Comparison of ENCODE assay signal across 14 mouse cellular contexts in the genomic region with DNA sequence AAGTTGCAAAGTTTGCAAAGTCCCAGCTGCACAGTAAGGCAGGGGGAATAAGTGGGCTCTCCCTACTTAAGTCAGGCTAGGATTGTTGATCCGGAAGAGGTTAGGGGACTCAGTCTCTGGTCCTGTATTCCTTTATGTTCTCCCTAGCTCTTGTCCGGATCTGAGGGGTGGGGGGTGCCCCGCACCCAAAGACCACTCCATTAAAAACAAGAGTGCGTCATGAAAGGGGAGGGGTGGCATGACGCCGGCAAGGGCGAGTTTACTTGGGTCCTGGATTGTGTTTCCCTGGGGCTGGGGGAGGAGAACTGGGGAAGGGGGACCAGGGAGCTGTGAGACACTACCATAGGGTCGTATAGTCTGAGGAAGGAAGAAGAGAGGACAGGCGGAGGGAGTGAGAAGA. TPM values are rescaled to one million over a fixed set of nuclear protein-coding genes. Genes with fewer than 3 reads are reported as not detected.
A peak's percentile ranks its signal among the peaks of the same experiment; 100 is the strongest.
DNase-seq lines count a peak whose midpoint lies in the region; ATAC-seq and TF ChIP-seq lines count a peak whose summit lies in the region.
"Had no signal": no experiment of that assay in that cellular context is flagged by ENCODE, and none has a peak within 500 bp of the region (broad histone marks: within the 10 kb centered on the region; RNA-seq: fewer than 3 reads in every experiment).

No protein-coding gene starts in this region.

- H3K4me3 ChIP-seq in heart, embryonic 11.5 days (ENCODE audit: low read depth, low read length): no peak overlapping the region
- peak overlapping the region; percentile 72 for H3K4me3 ChIP-seq in lung, embryonic 14.5 days (ENCODE audit: low read depth, low read length)
- no peak overlapping the region; the same call in 1 of the 2 replicates for H3K4me3 ChIP-seq in limb, embryonic 13.5 days
- peak overlapping the region; percentile 54 for H3K4me3 ChIP-seq in stomach, postnatal 0 days (ENCODE audit: low read depth, low read length)
- H3K4me3 ChIP-seq: forebrain, embryonic 15.5 days; midbrain, embryonic 13.5 days had no signal

- no peak for ATAC-seq in heart, embryonic 11.5 days (replicated peaks; ENCODE audit: insufficient number of reproducible peaks, low FRiP score, low TSS enrichment)
- no peak for ATAC-seq in lung, embryonic 14.5 days (ENCODE audit: insufficient read depth)
- ATAC-seq in limb, embryonic 13.5 days (ENCODE audit: low FRiP score, low read depth): no peak
- no peak for ATAC-seq in stomach, postnatal 0 days (ENCODE audit: low FRiP score, low TSS enrichment)
- ATAC-seq: forebrain, embryonic 15.5 days; midbrain, embryonic 13.5 days had no signal

- TF ChIP-seq CTCF in lung, embryonic 14.5 days (IDR thresholded peaks at IDR 0.05; ENCODE audit: low read depth): no peak
- no peak for TF ChIP-seq CTCF in stomach, postnatal 0 days (IDR thresholded peaks at IDR 0.05; ENCODE audit: low read depth)

- no peaks in the 10 kb centered on the region for H3K9me3 ChIP-seq in heart, embryonic 11.5 days (replicated peaks; ENCODE audit: control insufficient read depth, low read length)
- H3K9me3 ChIP-seq in lung, embryonic 14.5 days (ENCODE audit: low read depth, low read length): no peaks in the 10 kb centered on the region
- no peaks in the 10 kb centered on the region for H3K9me3 ChIP-seq in limb, embryonic 13.5 days
- no peaks in the 10 kb centered on the region for H3K9me3 ChIP-seq in stomach, postnatal 0 days (ENCODE audit: control insufficient read depth, low read length)
- H3K9me3 ChIP-seq: forebrain, embryonic 15.5 days; midbrain, embryonic 13.5 days had no signal

- H3K4me2 ChIP-seq in heart, embryonic 11.5 days: peak overlapping the region; percentile 32; the same call in 1 of the 2 replicates
- H3K4me2 ChIP-seq in lung, embryonic 14.5 days: peak overlapping the region; percentile 84
- H3K4me2 ChIP-seq in limb, embryonic 13.5 days (replicated peaks): peak overlapping the region; percentile 55
- H3K4me2 ChIP-seq in stomach, postnatal 0 days (replicated peaks; ENCODE audit: low read depth): peak overlapping the region; percentile 50
- H3K4me2 ChIP-seq: forebrain, embryonic 15.5 days; midbrain, embryonic 13.5 days had no signal

- peaks cover 100% of the 10 kb centered on the region for H3K27me3 ChIP-seq in heart, embryonic 11.5 days (ENCODE audit: control insufficient read depth, insufficient read depth, low read length)
- peaks cover 87% of the 10 kb centered on the region for H3K27me3 ChIP-seq in lung, embryonic 14.5 days (ENCODE audit: insufficient read depth, low read length)
- H3K27me3 ChIP-seq in limb, embryonic 13.5 days: peaks cover 100% of the 10 kb centered on the region
- peaks cover 3% of the 10 kb centered on the region; the same call in 1 of the 2 replicates for H3K27me3 ChIP-seq in stomach, postnatal 0 days (ENCODE audit: control insufficient read depth, insufficient read depth, low read length)

- no peak for DNase-seq in heart, adult 18-20 months
- DNase-seq in lung, embryonic 14.5 days: peak; percentile 53
- no peak for DNase-seq in lung, postnatal 36 days
- no peak for DNase-seq in stomach, postnatal 0 days (ENCODE audit: low spot score)
- DNase-seq in right cerebral cortex, adult 2 months (ENCODE audit: low spot score in 2 of 2): no peak
- DNase-seq in spleen, postnatal 14 days (ENCODE audit: low spot score in 2 of 2): no peak
- DNase-seq: B cell, adult 2 months; spleen, adult 18-20 months had no signal

- H3K27ac ChIP-seq in heart, embryonic 11.5 days (ENCODE audit: low read depth, low read length): no peak overlapping the region
- H3K27ac ChIP-seq in lung, embryonic 14.5 days (ENCODE audit: low read depth): peak overlapping the region; percentile 89
- H3K27ac ChIP-seq in limb, embryonic 13.5 days: no peak overlapping the region
- no peak overlapping the region for H3K27ac ChIP-seq in stomach, postnatal 0 days (replicated peaks)
- H3K27ac ChIP-seq: forebrain, embryonic 15.5 days; heart, adult 2 months; midbrain, embryonic 13.5 days had no signal

- peaks cover 12% of the 10 kb centered on the region for H3K4me1 ChIP-seq in heart, embryonic 11.5 days (ENCODE audit: control insufficient read depth, insufficient read depth, low read length)
- 0 out of 2 replicates have a peak, but pooled peaks cover under 1% of the 10 kb centered on the region for H3K4me1 ChIP-seq in lung, embryonic 14.5 days (ENCODE audit: insufficient read depth)
- H3K4me1 ChIP-seq in limb, embryonic 13.5 days: peaks cover 19% of the 10 kb centered on the region
- H3K4me1 ChIP-seq in stomach, postnatal 0 days (replicated peaks; ENCODE audit: control insufficient read depth, insufficient read depth): no peaks in the 10 kb centered on the region

- H3K9ac ChIP-seq in heart, embryonic 11.5 days (ENCODE audit: low read depth, low read length): no peak overlapping the region
- H3K9ac ChIP-seq in lung, embryonic 14.5 days: peak overlapping the region; percentile 84
- no peak overlapping the region for H3K9ac ChIP-seq in limb, embryonic 13.5 days
- peak overlapping the region; percentile 68 for H3K9ac ChIP-seq in stomach, postnatal 0 days (ENCODE audit: low read length)
- H3K9ac ChIP-seq: forebrain, embryonic 15.5 days; midbrain, embryonic 13.5 days had no signal

- TF ChIP-seq EP300 in stomach, postnatal 0 days (optimal IDR thresholded peaks at IDR 0.05): no peak

- under 1% methylated on average over 9 of the region's 9 CpGs for WGBS in heart, embryonic 11.5 days (ENCODE audit: insufficient replicate concordance)
- 3% methylated on average over 9 of the region's 9 CpGs for WGBS in lung, embryonic 14.5 days
- WGBS in limb, embryonic 13.5 days: 3% methylated on average over 9 of the region's 9 CpGs
- 6% methylated on average over 9 of the region's 9 CpGs for WGBS in stomach, postnatal 0 days

- no peaks in the 10 kb centered on the region for H3K36me3 ChIP-seq in heart, embryonic 11.5 days (ENCODE audit: control insufficient read depth, insufficient read depth, low read length)
- H3K36me3 ChIP-seq in lung, embryonic 14.5 days (ENCODE audit: insufficient read depth): peaks cover 2% of the 10 kb centered on the region; the same call in 1 of the 2 replicates
- H3K36me3 ChIP-seq in limb, embryonic 13.5 days: no peaks in the 10 kb centered on the region
- no peaks in the 10 kb centered on the region for H3K36me3 ChIP-seq in stomach, postnatal 0 days (ENCODE audit: control insufficient read depth, insufficient read depth, low read length)
- H3K36me3 ChIP-seq: forebrain, embryonic 15.5 days; midbrain, embryonic 13.5 days had no signal

RNA-seq across cellular contexts. Expression of a gene that starts 3.4 kb away (rescaled TPM):
- polyA plus RNA-seq in heart, embryonic 11.5 days (2014; fragmentation: Nextera tagmentation; extraction: Ambion mirVana): 0.65 and 2.4 TPM in 2 replicates
- total RNA-seq in heart, adult 18-20 months (2021): under 1 TPM; 0.12 to 0.21 TPM
- polyA plus RNA-seq in lung, embryonic 14.5 days (2014; fragmentation: Nextera tagmentation; extraction: Ambion mirVana): 65.9 and 76.1 TPM in 2 replicates
- 0.97 and 1.5 TPM in 2 replicates for polyA plus RNA-seq in limb, embryonic 13.5 days (2015; fragmentation: Nextera tagmentation; extraction: Ambion mirVana)
- 7.5 and 8.2 TPM in 2 replicates for polyA plus RNA-seq in stomach, postnatal 0 days (2015; fragmentation: Nextera tagmentation; extraction: Ambion mirVana)
- total RNA-seq: left cerebral cortex, postnatal 25 days had no signal
- polyA plus RNA-seq: forebrain, embryonic 15.5 days had no signal

RNA-seq across cellular contexts. Expression of a gene that starts 7.5 kb away (rescaled TPM):
- polyA plus RNA-seq in heart, embryonic 11.5 days (2014; fragmentation: Nextera tagmentation; extraction: Ambion mirVana): 0.32 and 0.90 TPM in 2 replicates
- not detected for total RNA-seq in heart, adult 18-20 months (2021)
- 19.7 and 24.4 TPM in 2 replicates for polyA plus RNA-seq in lung, embryonic 14.5 days (2014; fragmentation: Nextera tagmentation; extraction: Ambion mirVana)
- 0.59 and 1.4 TPM in 2 replicates for polyA plus RNA-seq in limb, embryonic 13.5 days (2015; fragmentation: Nextera tagmentation; extraction: Ambion mirVana)
- 6.9 and 7.9 TPM in 2 replicates for polyA plus RNA-seq in stomach, postnatal 0 days (2015; fragmentation: Nextera tagmentation; extraction: Ambion mirVana)
- total RNA-seq: heart, adult 2 months; left cerebral cortex, postnatal 25 days had no signal
- polyA plus RNA-seq: forebrain, embryonic 15.5 days; heart, adult 2 months; midbrain, embryonic 13.5 days had no signal

RNA-seq across cellular contexts. Expression of a gene that starts 13.4 kb away (rescaled TPM):
- polyA plus RNA-seq in heart, embryonic 11.5 days (2014; fragmentation: Nextera tagmentation; extraction: Ambion mirVana): 0.28 and 0.31 TPM in 2 replicates
- not detected for total RNA-seq in heart, adult 18-20 months (2021)
- 2.1 and 3.5 TPM in 2 replicates for polyA plus RNA-seq in lung, embryonic 14.5 days (2014; fragmentation: Nextera tagmentation; extraction: Ambion mirVana)
- polyA plus RNA-seq in limb, embryonic 13.5 days (2015; fragmentation: Nextera tagmentation; extraction: Ambion mirVana): 2.0 and 2.2 TPM in 2 replicates
- polyA plus RNA-seq in stomach, postnatal 0 days (2015; fragmentation: Nextera tagmentation; extraction: Ambion mirVana): 5.5 and 6.0 TPM in 2 replicates
- total RNA-seq: heart, adult 2 months; left cerebral cortex, postnatal 25 days had no signal
- polyA plus RNA-seq: forebrain, embryonic 15.5 days; heart, adult 2 months; midbrain, embryonic 13.5 days had no signal

RNA-seq across cellular contexts. Expression of a gene that starts 18.1 kb away (rescaled TPM):
- polyA plus RNA-seq in heart, embryonic 11.5 days (2014; fragmentation: Nextera tagmentation; extraction: Ambion mirVana): 0.06 TPM in 1 of 2 replicates, not detected in the other
- not detected for total RNA-seq in heart, adult 18-20 months (2021)
- 0.99 and 1.4 TPM in 2 replicates for polyA plus RNA-seq in lung, embryonic 14.5 days (2014; fragmentation: Nextera tagmentation; extraction: Ambion mirVana)
- polyA plus RNA-seq in limb, embryonic 13.5 days (2015; fragmentation: Nextera tagmentation; extraction: Ambion mirVana): 0.17 and 0.32 TPM in 2 replicates
- 0.42 and 0.83 TPM in 2 replicates for polyA plus RNA-seq in stomach, postnatal 0 days (2015; fragmentation: Nextera tagmentation; extraction: Ambion mirVana)
- total RNA-seq: heart, adult 2 months; left cerebral cortex, postnatal 25 days had no signal
- polyA plus RNA-seq: forebrain, embryonic 15.5 days; heart, adult 2 months; midbrain, embryonic 13.5 days had no signal

RNA-seq across cellular contexts. Expression of a gene that starts 18.3 kb away (rescaled TPM):
- 0.21 and 0.77 TPM in 2 replicates for polyA plus RNA-seq in heart, embryonic 11.5 days (2014; fragmentation: Nextera tagmentation; extraction: Ambion mirVana)
- under 1 TPM; 0.62 to 0.64 TPM for total RNA-seq in heart, adult 18-20 months (2021)
- polyA plus RNA-seq in lung, embryonic 14.5 days (2014; fragmentation: Nextera tagmentation; extraction: Ambion mirVana): 3.8 and 3.9 TPM in 2 replicates
- polyA plus RNA-seq in limb, embryonic 13.5 days (2015; fragmentation: Nextera tagmentation; extraction: Ambion mirVana): 0.36 and 0.50 TPM in 2 replicates
- 1.2 and 1.6 TPM in 2 replicates for polyA plus RNA-seq in stomach, postnatal 0 days (2015; fragmentation: Nextera tagmentation; extraction: Ambion mirVana)
- total RNA-seq: left cerebral cortex, postnatal 25 days had no signal
- polyA plus RNA-seq: forebrain, embryonic 15.5 days; midbrain, embryonic 13.5 days had no signal

Comparison
In these comparisons a context has a peak if more than half of its experiments do, and no peak if none do; other contexts are left out.
1. H3K4me2 ChIP-seq: peak in every context shown above with its lines; median percentile 84 in lung, embryonic 14.5 days; 55 in limb, embryonic 13.5 days; 50 in stomach, postnatal 0 days; 32 in heart, embryonic 11.5 days.
2. H3K4me3 ChIP-seq: peak in lung, embryonic 14.5 days (single experiment) and stomach, postnatal 0 days (single experiment); none in heart, embryonic 11.5 days (single experiment) and limb, embryonic 13.5 days (single experiment).
3. H3K9ac ChIP-seq: peak in lung, embryonic 14.5 days (single experiment) and stomach, postnatal 0 days (single experiment); none in heart, embryonic 11.5 days (single experiment) and limb, embryonic 13.5 days (single experiment).